Mouse (Mus musculus) liver, embryonic 14.5 days (tissue): ENCODE data around the gene Pdik1l. TPM values are rescaled to one million over a fixed set of nuclear protein-coding genes. Genes with fewer than 3 reads are reported as not detected.

ENCODE experiments used
- ATAC-seq: fragments of 200-750 bp; cut with Nextera tagmentation; 2 replicates; pipeline ENCODE4 v1.8.0; 2017; ENCODE audit warnings: moderate number of reproducible peaks, mild to moderate bottlenecking, moderate library complexity; ENCODE audit not compliant: insufficient read depth
- DNase-seq, 3 experiments: peaks; one replicate each; pipeline ENCODE4 v3.0.0-alpha.2; 2012 to 2013; ENCODE audit warnings: low read depth in 3 of 3, low spot score in 3 of 3
- H3K27ac ChIP-seq: fragments of 300-500 bp; sonication (generic); 2 replicates; pipeline ENCODE4 v1.5.1; 2014; ENCODE audit warnings: moderate library complexity, mild to moderate bottlenecking, control low read depth, inconsistent platforms
- H3K27me3 ChIP-seq: fragments of 300-500 bp; sonication (generic); 2 replicates; pipeline ENCODE4 v1.6.1; 2014; ENCODE audit warnings: mild to moderate bottlenecking, low read length, moderate library complexity; ENCODE audit not compliant: control insufficient read depth, insufficient read depth
- H3K36me3 ChIP-seq: fragments of 300-500 bp; sonication (generic); replicated peaks from 2 replicates; pipeline ENCODE4 v1.6.1; 2014; ENCODE audit warnings: low read depth; ENCODE audit not compliant: control insufficient read depth, insufficient read depth
- H3K4me1 ChIP-seq, 2 experiments: fragments of 200-500 bp in 1 of 2; fragments of 300-500 bp in 1 of 2; sonication (generic) in 1 of 2; replicated peaks; 2 replicates each; pipeline ENCODE4 v1.6.1; 2012 to 2014; ENCODE audit warnings: antibody characterized with exemption in 1 of 2, inconsistent platforms in 1 of 2, low read length in 1 of 2; ENCODE audit not compliant: control insufficient read depth in 2 of 2, insufficient read depth in 2 of 2
- H3K4me2 ChIP-seq: fragments of 300-500 bp; sonication (generic); 2 replicates; pipeline ENCODE4 v1.6.1; 2014; ENCODE audit warnings: low read depth, mild to moderate bottlenecking, control low read depth, moderate library complexity
- H3K4me3 ChIP-seq, 2 experiments: fragments of 200-500 bp in 1 of 2; fragments of 300-500 bp in 1 of 2; sonication (generic) in 1 of 2; 2 replicates each; pipeline ENCODE4 v1.5.1; 2012 to 2014; ENCODE audit warnings: low read depth in 2 of 2, low read length in 2 of 2, mild to moderate bottlenecking in 2 of 2, control low read depth in 1 of 2, inconsistent platforms in 1 of 2, moderate library complexity in 1 of 2; ENCODE audit not compliant: insufficient read depth in 1 of 2
- H3K9ac ChIP-seq: fragments of 300-500 bp; sonication (generic); replicated peaks from 2 replicates; pipeline ENCODE4 v1.6.1; 2014; ENCODE audit warnings: mild to moderate bottlenecking, control low read depth, moderate library complexity
- H3K9me3 ChIP-seq: fragments of 300-500 bp; sonication (generic); 2 replicates; pipeline ENCODE4 v1.6.1; 2016; ENCODE audit warnings: low read length, mixed read lengths; ENCODE audit not compliant: control insufficient read depth
- CTCF ChIP-seq: IDR thresholded peaks from 2 replicates; pipeline ENCODE4 v1.5.1; 2016; ENCODE audit warnings: antibody characterized with exemption, low read depth, control low read depth
- EP300 ChIP-seq: IDR thresholded peaks from 2 replicates; pipeline ENCODE4 v1.6.1; 2016; ENCODE audit warnings: antibody characterized with exemption, low read depth
- WGBS: fragments of 180-500 bp; shearing (Covaris S2); extraction: QIAGEN DNeasy Blood & Tissue Kit; methylation state at CpG from one replicate; pipeline ENCODE4 v1.1.7; 2014; ENCODE audit not compliant: insufficient replicate concordance; 5-methylcytosine and 5-hydroxymethylcytosine counted together
- polyA plus RNA-seq, 2 experiments: library from polyadenylated mRNA; depleted of rRNA in 1 of 2; stranded (reverse) in 1 of 2; unstranded in 1 of 2; fragments of >200 nt; fragmentation: Nextera tagmentation in 1 of 2; extraction: Ambion mirVana in 1 of 2; gene quantifications; 2 replicates each; pipeline versions ENCODE4 v1.2.1 to v1.2.3; 2012 to 2014

Pdik1l gene
- polyA plus RNA-seq, 2 experiments = 4.5 to 12.4 TPM

DNA sequence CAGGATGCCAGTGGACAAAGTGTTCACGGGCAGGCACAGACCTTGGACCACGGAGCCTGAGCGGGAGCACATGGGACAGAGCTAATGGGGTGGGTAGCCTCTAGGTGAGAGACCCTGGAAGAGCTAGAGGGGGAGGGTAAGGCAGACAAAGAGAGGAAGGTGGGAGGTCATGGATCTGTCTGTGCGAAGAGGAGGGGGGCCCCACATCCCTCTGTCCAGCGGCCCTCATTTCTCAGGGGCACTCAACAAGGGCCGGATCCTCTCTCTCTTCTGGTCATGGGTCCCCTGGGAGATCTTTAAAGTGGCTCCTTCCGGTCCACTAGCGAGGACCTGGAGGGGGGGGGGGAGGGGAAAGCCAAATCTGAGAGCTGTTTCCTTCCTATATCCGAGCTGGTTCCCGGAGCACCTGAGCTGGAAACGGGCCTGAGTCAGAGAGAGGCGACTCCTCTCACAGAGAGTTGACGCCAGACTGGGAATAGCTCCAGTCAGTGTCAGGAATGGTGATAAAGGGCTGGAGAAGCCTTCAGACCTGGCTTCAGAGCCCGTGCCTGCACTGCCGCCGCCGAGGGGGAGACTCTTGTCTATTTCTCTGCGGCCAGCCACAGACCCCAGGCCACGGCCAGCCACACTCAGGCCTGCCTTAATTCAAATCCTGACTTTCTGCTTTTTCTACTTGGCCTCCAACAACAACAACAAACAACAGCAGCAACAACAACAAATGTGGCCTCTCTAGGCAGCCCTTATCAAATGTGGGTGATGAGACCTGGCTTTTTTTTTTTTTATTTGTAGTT is 31.1 kb downstream of the Pdik1l start:
- Histone ChIP-seq H3K9me3 (no peaks in the 10 kb centered on the region), H3K4me1 (peaks cover 0 to 18% of the 10 kb centered on the region in 2 experiments; a peak in 2 of 4 replicates), H3K4me2 (no peak overlapping the region), H3K36me3 (no peaks in the 10 kb centered on the region), H3K9ac (no peak overlapping the region), H3K4me3 (no peak overlapping the region), H3K27me3 (peaks cover 45% of the 10 kb centered on the region), H3K27ac (no peak overlapping the region)
- no peak for TF ChIP-seq CTCF
- TF ChIP-seq EP300 = no peak
- WGBS = 26% methylated on average over 18 of the region's 19 CpGs
- DNase-seq (no peak), ATAC-seq (no peak)

DNA sequence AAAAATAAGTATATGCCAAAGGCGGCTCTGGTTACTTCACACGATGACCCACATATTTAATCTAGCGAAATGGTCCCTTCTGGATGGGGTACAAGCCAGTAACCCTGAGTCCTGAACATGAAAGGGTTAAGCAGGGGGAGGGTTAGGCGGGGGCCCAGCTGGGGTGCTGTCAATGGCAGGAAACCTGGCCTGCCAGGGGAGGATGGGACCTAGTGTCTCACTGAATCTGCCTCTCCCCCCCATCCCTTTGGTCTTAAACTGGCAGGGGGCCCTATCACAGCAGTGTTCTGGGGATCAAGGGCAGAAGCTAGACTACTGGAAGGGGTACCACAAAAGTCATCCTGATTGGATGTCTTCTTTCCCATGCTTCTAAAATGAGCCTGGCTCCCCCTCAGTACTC is 31.8 kb downstream of the Pdik1l start:
- H3K4me1 ChIP-seq = peaks cover 0 to 18% of the 10 kb centered on the region in 2 experiments; a peak in 2 of 4 replicates
- H3K9ac ChIP-seq = no peak overlapping the region
- 34% methylated on average over 4 of the region's 4 CpGs for WGBS
- no peaks in the 10 kb centered on the region for H3K36me3 ChIP-seq
- no peaks in the 10 kb centered on the region for H3K9me3 ChIP-seq
- peaks cover 53% of the 10 kb centered on the region for H3K27me3 ChIP-seq
- DNase-seq (no peak), ATAC-seq (no peak)
- H3K27ac ChIP-seq = no peak overlapping the region
- no peak overlapping the region for H3K4me2 ChIP-seq
- no peak overlapping the region for H3K4me3 ChIP-seq
- TF ChIP-seq CTCF (no peak), EP300 (no peak)

DNA sequence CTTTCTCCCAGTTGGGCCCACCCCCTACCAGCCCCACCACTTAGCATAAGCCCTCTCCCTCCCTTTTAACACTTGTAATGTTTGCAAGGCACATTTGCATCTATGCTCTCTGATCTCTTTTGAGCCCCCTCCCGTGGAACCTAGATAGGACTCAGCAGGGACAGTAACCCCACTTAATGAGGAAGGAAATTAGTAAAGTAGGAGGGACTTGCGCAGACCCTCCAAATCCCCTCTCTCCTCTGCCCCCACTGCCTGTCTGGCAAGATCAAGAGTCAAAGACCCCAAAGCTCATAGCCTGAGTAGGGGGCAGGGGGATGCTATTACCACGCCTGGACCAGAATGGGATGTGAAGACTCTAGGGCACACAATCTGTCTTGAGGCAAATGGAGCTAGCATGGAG is 32.9 kb downstream of the Pdik1l start:
- peaks cover 0 to 18% of the 10 kb centered on the region in 2 experiments; a peak in 2 of 4 replicates for H3K4me1 ChIP-seq

DNA sequence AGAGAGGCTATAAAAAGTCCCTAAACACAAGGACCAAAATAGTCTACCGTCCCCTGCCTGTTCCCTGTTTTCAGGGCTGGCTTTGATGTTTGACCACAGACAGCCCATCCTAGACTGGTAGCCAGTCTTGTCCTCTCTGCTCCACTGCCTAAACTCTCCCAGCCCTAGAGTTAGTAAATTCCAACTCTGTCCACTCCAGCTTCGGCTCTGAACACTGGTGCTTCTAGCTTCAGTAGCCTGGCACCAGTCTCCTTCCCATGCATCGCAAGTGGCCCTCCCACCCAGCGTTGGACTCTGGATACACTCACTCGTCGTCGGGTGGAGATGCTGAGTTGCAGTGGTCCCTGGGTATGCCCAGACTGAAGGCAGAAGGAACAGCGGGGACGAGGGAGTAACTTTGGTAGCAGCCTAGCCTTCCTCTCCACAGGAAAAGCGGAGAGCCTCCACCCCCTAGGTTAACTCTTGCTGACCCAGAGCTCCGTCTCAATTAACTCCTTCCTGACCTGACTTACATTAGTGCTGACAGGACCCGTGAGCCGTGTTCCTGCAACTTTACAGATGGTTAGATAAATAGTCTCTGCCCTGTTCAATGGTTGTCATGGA is 33.9 kb downstream of the Pdik1l start, which contains the start of gene Grrp1:
Grrp1 (minus strand) TSS at position 385 of the 603 bp plus-strand sequence.
- Histone ChIP-seq H3K4me3 (peak within 1 kb of the TSS in 1 of 2 experiments; percentile 28; a peak in 2 of 4 replicates), H3K27ac (no peak within 1 kb of the TSS), H3K27me3 (peaks cover 73% of the 10 kb centered on the region)

More for the DNA sequence above, 32.9 kb downstream of the Pdik1l start:
- no peak overlapping the region for H3K4me3 ChIP-seq
- H3K27ac ChIP-seq = no peak overlapping the region
- H3K9ac ChIP-seq = no peak overlapping the region
- H3K27me3 ChIP-seq = peaks cover 63% of the 10 kb centered on the region
- TF ChIP-seq CTCF = no peak
- no peak for TF ChIP-seq EP300
- 36% methylated on average over 3 of the region's 3 CpGs for WGBS
- DNase-seq (no peak), ATAC-seq (no peak)
- H3K9me3 ChIP-seq = no peaks in the 10 kb centered on the region
- H3K4me2 ChIP-seq = no peak overlapping the region
- H3K36me3 ChIP-seq = no peaks in the 10 kb centered on the region

More for the DNA sequence above, 33.9 kb downstream of the Pdik1l start, which contains the start of gene Grrp1:
- DNase-seq (no peak), ATAC-seq (no peak)
- no peaks in the 10 kb centered on the region for H3K36me3 ChIP-seq
- peaks cover 0 to 18% of the 10 kb centered on the region in 2 experiments; a peak in 2 of 4 replicates for H3K4me1 ChIP-seq
- TF ChIP-seq EP300 = no peak
- no peak for TF ChIP-seq CTCF
- H3K9ac ChIP-seq = no peak within 1 kb of the TSS
- H3K4me2 ChIP-seq = peak within 1 kb of the TSS; percentile 9; the same call in 1 of the 2 replicates
- H3K9me3 ChIP-seq = no peaks in the 10 kb centered on the region
- 3% methylated on average over 13 of the region's 13 CpGs for WGBS
